Mouse (Mus musculus): ENCODE measurements around the gene Gprin3. TPM values are rescaled to one million over a fixed set of nuclear protein-coding genes. Genes with fewer than 3 reads are reported as not detected.

The Gprin3 gene
- polyA plus RNA-seq, 2 experiments, result 0.02 to 0.06 TPM

GRCm38 (mm10) chr6:59351108-59351789, 74.8 kb downstream of the Gprin3 start:
- no peak for DNase-seq (ENCODE audit: low read depth in 3 of 3, low spot score in 3 of 3)
- Histone ChIP-seq H3K9me3 (ENCODE audit: control insufficient read depth, low read length) (no peaks in the 10 kb centered on the region), H3K4me2 (ENCODE audit: low read depth) (no peak overlapping the region), H3K27me3 (ENCODE audit: control insufficient read depth, insufficient read depth, low read length) (no peaks in the 10 kb centered on the region), H3K4me1 (replicated peaks; ENCODE audit: control insufficient read depth in 2 of 2, insufficient read depth in 2 of 2, low read length in 1 of 2) (no peaks in the 10 kb centered on the region), H3K4me3 (ENCODE audit: insufficient read depth in 1 of 2, low read depth in 2 of 2, low read length in 2 of 2) (no peak overlapping the region), H3K36me3 (replicated peaks; ENCODE audit: control insufficient read depth, insufficient read depth, low read depth) (no peaks in the 10 kb centered on the region), H3K27ac (no peak overlapping the region), H3K9ac (replicated peaks) (no peak overlapping the region)
- ATAC-seq (ENCODE audit: insufficient read depth), result no peak
- WGBS (ENCODE audit: insufficient replicate concordance), result 67% methylated on average over 5 of the region's 5 CpGs
- TF ChIP-seq CTCF (IDR thresholded peaks at IDR 0.05; ENCODE audit: low read depth) (no peak), EP300 (IDR thresholded peaks at IDR 0.05; ENCODE audit: low read depth) (no peak)

GRCm38 (mm10) chr6:59348673-59349072, 77.4 kb downstream of the Gprin3 start:
- TF ChIP-seq CTCF (IDR thresholded peaks at IDR 0.05; ENCODE audit: low read depth), result no peak
- TF ChIP-seq EP300 (IDR thresholded peaks at IDR 0.05; ENCODE audit: low read depth), result no peak

GRCm38 (mm10) chr6:59341146-59341545, 84.9 kb downstream of the Gprin3 start:
- no peaks in the 10 kb centered on the region for H3K9me3 ChIP-seq (ENCODE audit: control insufficient read depth, low read length)
- no peaks in the 10 kb centered on the region for H3K27me3 ChIP-seq (ENCODE audit: control insufficient read depth, insufficient read depth, low read length)
- no peak overlapping the region for H3K9ac ChIP-seq (replicated peaks)
- H3K4me1 ChIP-seq (replicated peaks; ENCODE audit: control insufficient read depth in 2 of 2, insufficient read depth in 2 of 2, low read length in 1 of 2), result no peaks in the 10 kb centered on the region
- TF ChIP-seq CTCF (IDR thresholded peaks at IDR 0.05; ENCODE audit: low read depth) (no peak), EP300 (IDR thresholded peaks at IDR 0.05; ENCODE audit: low read depth) (no peak)
- H3K4me2 ChIP-seq (ENCODE audit: low read depth), result no peak overlapping the region
- H3K4me3 ChIP-seq (ENCODE audit: insufficient read depth in 1 of 2, low read depth in 2 of 2, low read length in 2 of 2), result no peak overlapping the region
- no peak overlapping the region for H3K27ac ChIP-seq
- WGBS (ENCODE audit: insufficient replicate concordance), result 36% methylated on average over 1 of the region's 1 CpGs
- DNase-seq (ENCODE audit: low read depth in 3 of 3, low spot score in 3 of 3) (no peak), ATAC-seq (ENCODE audit: insufficient read depth) (no peak)
- no peaks in the 10 kb centered on the region for H3K36me3 ChIP-seq (replicated peaks; ENCODE audit: control insufficient read depth, insufficient read depth, low read depth)

More at GRCm38 (mm10) chr6:59348673-59349072, 77.4 kb downstream of the Gprin3 start:
- DNase-seq (ENCODE audit: low read depth in 3 of 3, low spot score in 3 of 3), result no peak
- no peaks in the 10 kb centered on the region for H3K27me3 ChIP-seq (ENCODE audit: control insufficient read depth, insufficient read depth, low read length)
- no peaks in the 10 kb centered on the region for H3K36me3 ChIP-seq (replicated peaks; ENCODE audit: control insufficient read depth, insufficient read depth, low read depth)
- H3K9ac ChIP-seq (replicated peaks), result no peak overlapping the region
- H3K4me2 ChIP-seq (ENCODE audit: low read depth), result no peak overlapping the region
- H3K4me1 ChIP-seq (replicated peaks; ENCODE audit: control insufficient read depth in 2 of 2, insufficient read depth in 2 of 2, low read length in 1 of 2), result no peaks in the 10 kb centered on the region
- WGBS (ENCODE audit: insufficient replicate concordance), result 40% methylated on average over 1 of the region's 1 CpGs
- H3K9me3 ChIP-seq (ENCODE audit: control insufficient read depth, low read length), result no peaks in the 10 kb centered on the region
- ATAC-seq (ENCODE audit: insufficient read depth), result no peak
- no peak overlapping the region for H3K4me3 ChIP-seq (ENCODE audit: insufficient read depth in 1 of 2, low read depth in 2 of 2, low read length in 2 of 2)
- H3K27ac ChIP-seq, result no peak overlapping the region

GRCm38 (mm10) chr6:59328297-59328696, 97.8 kb downstream of the Gprin3 start:
- H3K27me3 ChIP-seq (ENCODE audit: control insufficient read depth, insufficient read depth, low read length), result no peaks in the 10 kb centered on the region
- H3K9me3 ChIP-seq (ENCODE audit: control insufficient read depth, low read length), result no peaks in the 10 kb centered on the region
- no peak overlapping the region for H3K4me2 ChIP-seq (ENCODE audit: low read depth)
- TF ChIP-seq EP300 (IDR thresholded peaks at IDR 0.05; ENCODE audit: low read depth) (no peak), CTCF (IDR thresholded peaks at IDR 0.05; ENCODE audit: low read depth) (no peak)
- no peak overlapping the region for H3K27ac ChIP-seq
- H3K4me3 ChIP-seq (ENCODE audit: insufficient read depth in 1 of 2, low read depth in 2 of 2, low read length in 2 of 2), result no peak overlapping the region
- no peak overlapping the region for H3K9ac ChIP-seq (replicated peaks)
- DNase-seq (ENCODE audit: low read depth in 3 of 3, low spot score in 3 of 3) (no peak), ATAC-seq (ENCODE audit: insufficient read depth) (no peak)
- no peaks in the 10 kb centered on the region for H3K4me1 ChIP-seq (replicated peaks; ENCODE audit: control insufficient read depth in 2 of 2, insufficient read depth in 2 of 2, low read length in 1 of 2)
- no peaks in the 10 kb centered on the region for H3K36me3 ChIP-seq (replicated peaks; ENCODE audit: control insufficient read depth, insufficient read depth, low read depth)
- 46% methylated on average over 1 of the region's 1 CpGs for WGBS (ENCODE audit: insufficient replicate concordance)

- Histone ChIP-seq H3K27me3 (ENCODE audit: control insufficient read depth, insufficient read depth, low read length) (no peaks in the 10 kb centered on the region), H3K9me3 (ENCODE audit: control insufficient read depth, low read length) (no peaks in the 10 kb centered on the region), H3K4me1 (replicated peaks; ENCODE audit: control insufficient read depth in 2 of 2, insufficient read depth in 2 of 2, low read length in 1 of 2) (no peaks in the 10 kb centered on the region), H3K4me3 (ENCODE audit: insufficient read depth in 1 of 2, low read depth in 2 of 2, low read length in 2 of 2) (no peak overlapping the region), H3K27ac (no peak overlapping the region), H3K9ac (replicated peaks) (no peak overlapping the region), H3K4me2 (ENCODE audit: low read depth) (no peak overlapping the region), H3K36me3 (replicated peaks; ENCODE audit: control insufficient read depth, insufficient read depth, low read depth) (no peaks in the 10 kb centered on the region)
- TF ChIP-seq EP300 (IDR thresholded peaks at IDR 0.05; ENCODE audit: low read depth), result no peak
- no peak for TF ChIP-seq CTCF (IDR thresholded peaks at IDR 0.05; ENCODE audit: low read depth)
- ATAC-seq (ENCODE audit: insufficient read depth), result no peak
- no peak for DNase-seq (ENCODE audit: low read depth in 3 of 3, low spot score in 3 of 3)
Measured at GRCm38 (mm10) chr6:59315868-59316267, 110.2 kb downstream of the Gprin3 start.
